Mouse (Mus musculus): ENCODE measurements around the gene Frs3.

DNA sequence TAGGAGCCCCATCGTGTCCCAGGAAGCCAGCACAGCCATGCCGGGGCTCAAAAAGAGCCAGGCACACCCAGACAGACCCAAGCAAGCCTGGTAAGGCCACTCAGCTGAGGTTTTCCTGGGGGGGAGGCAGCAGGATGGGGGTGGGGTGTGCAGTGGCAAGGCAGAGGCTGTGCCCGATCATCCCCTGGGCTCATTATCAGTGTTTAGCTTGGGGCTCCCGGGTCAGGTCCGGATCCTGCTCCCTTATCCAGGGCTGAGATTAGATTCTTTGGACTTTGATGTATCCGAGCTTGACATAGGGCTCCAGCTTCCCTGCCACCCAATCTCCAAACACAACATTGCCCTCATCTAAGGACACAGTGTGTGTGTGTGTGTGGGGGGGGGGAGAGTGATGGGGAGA is 23.1 kb downstream of the Frs3 start:
- TF ChIP-seq POLR2A (IDR thresholded peaks at IDR 0.05; ENCODE audit: borderline replicate concordance, insufficient read depth, low read length) (no peak), CTCF (IDR thresholded peaks at IDR 0.05; ENCODE audit: borderline replicate concordance, insufficient read depth, low read depth, low read length) (no peak)
